ENCODE assay signal across 22 mouse cellular contexts in genomic region chr1:23860944-23861343, GRCm38 (mm10).
DNase-seq lines count a peak whose midpoint lies in the region; ATAC-seq and TF ChIP-seq lines count a peak whose summit lies in the region.
"Had no signal": no experiment of that assay in that cellular context is flagged by ENCODE, and none has a peak within 500 bp of the region (broad histone marks: within the 10 kb centered on the region; RNA-seq: fewer than 3 reads in every experiment).

No protein-coding gene starts in this region.

- peak; percentile 55 for DNase-seq in large intestine, adult 2 months (ENCODE audit: low read depth, low spot score)
- no peak for DNase-seq in T-cell, adult 2 months (ENCODE audit: low spot score)
- DNase-seq in embryo, embryonic 11 days = no peak
- DNase-seq: adrenal gland, adult 2 months; adrenal gland, adult 8-10 months; adrenal gland, postnatal 10 days; adrenal gland, postnatal 14 days; adrenal gland, postnatal 25 days; adrenal gland, postnatal 36 days; B cell, adult 2 months; cerebellum, adult 11 months; cerebellum, adult 11-12 months; cerebellum, adult 18-20 months; cerebellum, adult 2 months had no signal

- no peak overlapping the region for H3K27ac ChIP-seq in intestine, embryonic 15.5 days
- H3K27ac ChIP-seq in intestine, postnatal 0 days (ENCODE audit: low read depth, low read length) = no peak overlapping the region
- H3K27ac ChIP-seq in intestine, embryonic 16.5 days (ENCODE audit: low read length) = no peak overlapping the region

- H3K4me3 ChIP-seq in intestine, embryonic 15.5 days (replicated peaks) = no peak overlapping the region
- H3K4me3 ChIP-seq in intestine, postnatal 0 days (ENCODE audit: low read depth, low read length) = no peak overlapping the region
- no peak overlapping the region for H3K4me3 ChIP-seq in intestine, embryonic 16.5 days (ENCODE audit: low read length)

- no peak overlapping the region for H3K4me2 ChIP-seq in intestine, embryonic 15.5 days (replicated peaks)
- H3K4me2 ChIP-seq in intestine, postnatal 0 days (replicated peaks; ENCODE audit: low read depth) = no peak overlapping the region
- H3K4me2 ChIP-seq in intestine, embryonic 16.5 days (ENCODE audit: low read depth, low read length) = no peak overlapping the region

- ATAC-seq in intestine, embryonic 15.5 days = peak; percentile 75
- no peak for ATAC-seq in intestine, postnatal 0 days
- ATAC-seq in intestine, embryonic 16.5 days = peak; percentile 74
- ATAC-seq: activated CD4-positive, CD25-positive, alpha-beta regulatory T cell, adult 4 months; CD4-positive, CD25-positive, alpha-beta regulatory T cell, adult 4 months; Patski had no signal

- H3K36me3 ChIP-seq in intestine, embryonic 15.5 days = no peaks in the 10 kb centered on the region
- peaks cover 22% of the 10 kb centered on the region for H3K36me3 ChIP-seq in intestine, postnatal 0 days (ENCODE audit: control insufficient read depth, insufficient read depth)
- H3K36me3 ChIP-seq in intestine, embryonic 16.5 days (ENCODE audit: control insufficient read depth, insufficient read depth, low read length) = no peaks in the 10 kb centered on the region

- H3K27me3 ChIP-seq in intestine, embryonic 15.5 days (replicated peaks) = no peaks in the 10 kb centered on the region
- no peaks in the 10 kb centered on the region for H3K27me3 ChIP-seq in intestine, postnatal 0 days (replicated peaks; ENCODE audit: control insufficient read depth, insufficient read depth, low read length)
- H3K27me3 ChIP-seq in intestine, embryonic 16.5 days (replicated peaks; ENCODE audit: control insufficient read depth, insufficient read depth, low read length) = no peaks in the 10 kb centered on the region
- H3K27me3 ChIP-seq: CH12.LX, Patski had no signal

- H3K9ac ChIP-seq in intestine, embryonic 15.5 days = no peak overlapping the region
- no peak overlapping the region for H3K9ac ChIP-seq in intestine, postnatal 0 days (ENCODE audit: low read depth, low read length)
- no peak overlapping the region for H3K9ac ChIP-seq in intestine, embryonic 16.5 days (ENCODE audit: low read depth, low read length)

- no peaks in the 10 kb centered on the region for H3K9me3 ChIP-seq in intestine, embryonic 15.5 days
- H3K9me3 ChIP-seq in intestine, postnatal 0 days (ENCODE audit: control insufficient read depth) = no peaks in the 10 kb centered on the region
- H3K9me3 ChIP-seq in intestine, embryonic 16.5 days (ENCODE audit: control insufficient read depth, low read length) = no peaks in the 10 kb centered on the region
- H3K9me3 ChIP-seq: G1E had no signal

- 57% methylated on average over 2 of the region's 2 CpGs for WGBS in intestine, embryonic 15.5 days
- WGBS in intestine, postnatal 0 days = 35% methylated on average over 2 of the region's 2 CpGs
- WGBS in intestine, embryonic 16.5 days = 63% methylated on average over 2 of the region's 2 CpGs
- 36% methylated on average over 2 of the region's 2 CpGs for WGBS in large intestine, adult 2 months

- no peak for TF ChIP-seq CTCF in intestine, postnatal 0 days (IDR thresholded peaks at IDR 0.05; ENCODE audit: low read depth)

- no peaks in the 10 kb centered on the region for H3K4me1 ChIP-seq in intestine, embryonic 15.5 days (replicated peaks)
- H3K4me1 ChIP-seq in intestine, postnatal 0 days (replicated peaks; ENCODE audit: control insufficient read depth, insufficient read depth, low read length) = no peaks in the 10 kb centered on the region
- H3K4me1 ChIP-seq in intestine, embryonic 16.5 days (ENCODE audit: control insufficient read depth, insufficient read depth, low read length) = no peaks in the 10 kb centered on the region
